Mouse (Mus musculus) left cerebral cortex, adult 9 months (tissue): ENCODE measurements around the gene Gm37240.

ENCODE experiments used
- DNase-seq, 2 experiments: peaks; one replicate each; pipeline ENCODE4 v3.0.0; 2022; ENCODE audit warnings: low spot score in 2 of 2

Gene Gm37240

GRCm38 (mm10) chr3:84715073-84715768, 1172.1 kb downstream of the Gm37240 start:
- no peak for DNase-seq

GRCm38 (mm10) chr3:84712941-84713340, 1174.4 kb downstream of the Gm37240 start:
- DNase-seq = no peak

- DNase-seq = no peak
Measured at GRCm38 (mm10) chr3:84710723-84711122, 1176.6 kb downstream of the Gm37240 start.

- DNase-seq = no peak
Measured at GRCm38 (mm10) chr3:84709967-84710366, 1177.4 kb downstream of the Gm37240 start.

- DNase-seq = no peak
Measured at GRCm38 (mm10) chr3:84709100-84709499, 1178.2 kb downstream of the Gm37240 start.

- no peak for DNase-seq
Measured at GRCm38 (mm10) chr3:84708469-84708868, 1178.8 kb downstream of the Gm37240 start.

- DNase-seq = no peak
Measured at GRCm38 (mm10) chr3:84705224-84705623, 1182.1 kb downstream of the Gm37240 start.

DNA sequence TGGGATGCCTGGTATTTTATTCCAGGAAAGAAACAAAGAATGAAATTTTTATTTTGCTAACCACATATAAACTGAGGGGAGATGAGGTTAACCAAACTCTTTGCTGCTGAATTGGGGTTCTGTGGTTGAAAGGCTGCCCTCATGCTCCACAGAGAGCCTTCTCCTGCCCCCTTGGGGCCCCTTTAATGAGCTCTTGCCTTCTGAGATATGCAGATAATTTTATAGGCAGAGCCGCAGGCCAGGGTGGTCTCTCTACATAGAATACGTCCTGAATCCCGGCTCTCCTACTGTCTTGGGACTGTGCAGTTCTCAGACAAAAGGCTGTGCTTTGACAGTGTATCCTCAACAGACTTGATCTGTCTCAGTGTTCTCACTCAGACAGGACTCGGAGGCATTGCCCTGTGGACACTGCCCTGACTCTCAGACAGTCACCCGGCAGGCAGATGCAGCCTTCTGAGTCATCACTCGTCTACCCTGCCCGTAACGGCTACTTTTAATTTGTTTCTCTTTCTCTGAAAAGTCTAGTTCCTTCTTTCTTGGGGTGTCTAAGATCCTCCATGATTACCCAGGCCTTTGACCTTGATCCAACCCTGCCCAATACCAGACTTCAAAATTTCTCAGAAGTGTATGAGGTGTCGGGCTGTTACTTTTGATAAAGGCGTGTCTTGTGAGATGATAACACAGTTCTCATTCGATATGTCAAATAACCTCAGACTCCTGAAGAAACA, 1184.1 kb downstream of the Gm37240 start:
- no peak for DNase-seq

GRCm38 (mm10) chr3:84701964-84702363, 1185.4 kb downstream of the Gm37240 start:
- no peak for DNase-seq

- DNase-seq = no peak
Measured at GRCm38 (mm10) chr3:84701509-84701908, 1185.8 kb downstream of the Gm37240 start.

DNA sequence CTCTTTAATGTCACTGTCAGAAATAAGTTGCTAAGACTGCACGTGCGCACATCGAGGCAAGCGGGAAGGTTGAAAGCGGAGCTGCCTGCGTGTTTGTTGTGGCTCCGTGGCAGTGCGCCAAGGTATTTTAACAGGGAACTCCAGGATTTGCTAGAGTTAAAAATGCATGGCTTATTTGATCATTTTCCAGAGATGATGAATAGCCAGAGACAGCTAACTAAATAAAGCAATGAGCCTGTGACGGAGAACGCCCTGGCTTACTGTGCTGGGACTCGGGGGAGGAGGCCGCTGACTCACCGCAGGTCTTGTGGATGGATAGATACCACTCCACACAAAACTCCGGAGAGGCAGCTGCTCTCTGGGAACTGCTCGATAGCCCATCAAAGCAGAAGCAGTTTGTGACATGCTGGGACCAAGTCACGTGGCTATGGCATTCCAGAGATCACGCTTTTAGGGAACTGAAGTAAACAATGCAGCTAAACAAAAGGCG, 1190.8 kb downstream of the Gm37240 start:
- DNase-seq = peak; percentile 11 to 59

- no peak for DNase-seq
Measured at GRCm38 (mm10) chr3:84695867-84696361, 1191.4 kb downstream of the Gm37240 start.

GRCm38 (mm10) chr3:84695418-84695817, 1191.9 kb downstream of the Gm37240 start:
- no peak for DNase-seq

DNA sequence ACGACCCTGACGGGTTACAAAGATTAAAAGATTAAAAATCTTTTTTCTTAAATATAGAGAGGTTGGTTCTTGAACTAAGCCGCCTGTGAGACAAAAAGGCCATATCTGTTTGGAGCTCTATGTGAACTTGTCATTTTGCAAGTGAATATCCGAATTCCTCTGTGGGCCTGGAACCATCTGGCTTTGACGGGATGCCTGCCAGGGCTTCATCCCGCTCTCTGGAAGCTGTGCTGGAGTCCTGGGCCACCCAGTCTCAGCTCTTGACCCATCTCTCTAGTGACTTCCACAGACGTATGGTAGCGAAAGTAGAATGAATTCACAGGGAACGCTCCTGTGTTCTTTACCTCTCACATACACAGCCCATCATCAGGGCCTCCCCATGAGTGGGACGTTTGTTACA, 1193.4 kb downstream of the Gm37240 start:
- no peak for DNase-seq

DNA sequence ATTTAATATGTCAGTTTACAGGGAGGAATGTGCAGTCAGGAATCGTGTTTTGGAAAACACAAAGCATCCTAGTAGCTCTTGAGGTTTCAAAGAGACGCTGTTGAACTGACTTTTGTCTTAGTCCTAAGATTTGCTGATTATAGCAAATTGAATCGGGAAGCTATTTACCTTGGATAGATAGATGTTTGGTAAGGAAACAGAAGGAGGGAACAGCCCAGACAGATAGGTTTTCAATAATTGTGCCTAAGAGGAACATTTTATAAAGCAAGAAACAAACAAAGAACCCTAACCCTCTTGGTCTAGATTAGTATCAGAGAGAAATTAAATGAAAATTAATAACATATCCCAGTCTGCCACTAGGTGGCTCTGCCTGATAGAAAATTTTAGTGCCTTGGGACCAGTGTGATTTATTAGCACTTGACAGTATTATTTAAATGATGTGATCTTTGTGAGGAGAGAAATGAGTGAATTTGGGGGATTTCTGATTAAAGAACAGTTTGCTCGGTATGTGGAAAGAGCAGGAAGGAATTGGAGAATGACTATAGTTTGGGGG, 1194.6 kb downstream of the Gm37240 start:
- no peak for DNase-seq

DNA sequence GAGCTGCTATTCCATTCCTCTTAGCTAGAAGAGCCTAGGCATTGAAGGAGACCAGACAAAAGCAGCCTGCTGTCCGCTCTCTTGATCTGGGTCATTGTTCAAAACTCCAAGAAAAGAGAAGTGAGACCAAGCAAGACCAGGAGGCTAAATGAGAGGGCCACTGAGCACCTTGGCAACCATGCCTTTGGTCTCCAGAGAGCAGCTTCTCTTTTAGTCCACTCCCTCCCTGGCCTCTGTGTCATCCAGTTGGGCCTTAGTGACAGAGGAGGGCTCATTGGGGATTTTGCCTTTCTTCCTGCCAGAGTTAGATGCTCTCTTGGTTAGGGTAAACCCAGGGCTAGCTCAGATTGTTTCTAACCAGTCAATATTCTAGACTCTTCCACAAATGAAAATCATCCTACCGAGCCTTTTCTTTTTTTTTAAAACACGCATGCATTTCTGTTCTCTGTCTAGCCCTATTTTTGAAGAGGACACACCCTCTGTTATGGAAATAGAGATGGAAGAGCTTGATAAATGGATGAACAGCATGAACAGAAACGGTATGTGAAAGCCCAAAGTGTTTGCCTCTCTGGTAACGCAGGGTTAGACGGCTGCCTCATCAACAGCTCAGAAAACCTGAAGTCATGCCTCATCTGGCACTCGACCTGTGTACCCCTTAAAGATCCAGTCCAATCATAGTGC, 1197.1 kb downstream of the Gm37240 start:
- no peak for DNase-seq

DNA sequence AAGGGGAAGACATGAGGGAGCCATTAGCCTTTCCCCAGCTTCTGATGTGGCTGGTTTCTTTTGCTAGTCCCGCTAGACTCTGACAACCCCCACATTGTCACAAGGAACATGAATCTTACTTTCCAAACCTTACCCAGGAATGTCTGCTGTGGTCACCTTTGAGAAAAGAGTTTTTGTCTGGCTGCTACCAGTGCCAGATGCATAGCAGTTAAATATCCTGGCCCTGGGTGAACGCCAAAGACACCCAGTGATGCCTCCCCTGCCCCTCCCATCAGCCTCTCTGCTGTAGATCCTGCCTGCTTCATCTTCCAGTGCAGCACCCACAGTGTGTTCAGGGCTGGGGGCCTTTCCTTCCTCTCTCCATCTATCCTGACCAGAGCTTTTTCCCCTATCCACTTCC, 1197.7 kb downstream of the Gm37240 start:
- DNase-seq = no peak

DNA sequence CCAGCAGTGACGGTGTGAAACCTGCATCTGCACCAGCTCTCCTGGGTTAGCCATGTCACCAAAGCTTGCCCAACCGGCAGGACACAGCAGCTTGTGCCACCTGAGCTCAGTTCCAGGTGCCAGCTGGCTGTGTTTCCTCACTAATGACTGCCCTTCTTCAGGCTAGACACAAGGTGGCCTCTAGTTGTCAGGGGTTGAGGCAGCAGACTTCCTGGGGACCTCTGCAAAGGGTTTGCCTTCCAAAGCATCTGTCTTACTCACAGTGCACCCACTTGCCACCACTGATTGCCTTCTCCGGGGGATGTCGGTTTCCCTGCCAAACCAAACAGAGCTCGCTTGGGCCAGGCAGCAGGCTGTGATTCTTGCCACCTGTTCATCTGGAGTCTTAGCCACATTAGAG, 1199.1 kb downstream of the Gm37240 start:
- peak in 1 of 2 experiments; percentile 14 for DNase-seq

DNA sequence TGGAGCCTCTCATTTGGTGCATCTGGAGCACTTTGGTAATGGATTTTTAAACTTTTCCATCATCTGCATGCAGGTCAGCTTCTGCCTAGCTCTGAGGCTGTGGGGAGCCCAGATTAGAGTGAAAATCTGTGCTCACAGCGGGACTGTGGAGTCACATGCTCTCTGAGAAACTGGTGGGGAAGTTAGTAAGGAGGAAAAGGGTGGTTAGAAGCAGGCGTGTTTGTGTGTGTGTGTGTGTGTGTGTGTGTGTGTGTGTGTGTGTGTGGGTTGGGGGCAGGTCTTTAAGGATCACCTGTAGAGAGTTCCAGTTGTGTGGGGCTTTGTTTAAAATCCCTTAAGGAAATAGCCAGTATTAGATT, 1199.9 kb downstream of the Gm37240 start:
- DNase-seq = no peak

GRCm38 (mm10) chr3:84686799-84687487, 1200.4 kb downstream of the Gm37240 start:
- no peak for DNase-seq

DNA sequence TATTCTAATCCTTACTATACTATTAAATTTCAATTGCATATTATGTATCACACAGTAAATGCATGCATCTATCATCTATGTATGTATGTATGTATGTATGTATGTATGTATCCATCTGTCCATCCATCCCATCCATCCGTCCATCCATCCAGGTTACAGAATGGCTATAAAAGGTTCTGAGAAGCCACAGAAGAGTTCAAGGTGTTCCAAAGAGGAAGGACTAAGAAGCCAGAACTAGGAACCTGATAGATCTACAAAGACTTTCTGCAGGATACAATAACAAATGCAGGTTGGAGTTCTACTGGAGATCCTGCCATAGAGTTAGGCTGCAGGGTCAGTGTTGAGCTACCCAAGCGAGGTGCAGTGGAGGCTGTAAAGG, 1201.0 kb downstream of the Gm37240 start:
- no peak for DNase-seq
